Mouse (Mus musculus): ENCODE measurements around the gene Hsd17b14.

The Hsd17b14 gene

DNA sequence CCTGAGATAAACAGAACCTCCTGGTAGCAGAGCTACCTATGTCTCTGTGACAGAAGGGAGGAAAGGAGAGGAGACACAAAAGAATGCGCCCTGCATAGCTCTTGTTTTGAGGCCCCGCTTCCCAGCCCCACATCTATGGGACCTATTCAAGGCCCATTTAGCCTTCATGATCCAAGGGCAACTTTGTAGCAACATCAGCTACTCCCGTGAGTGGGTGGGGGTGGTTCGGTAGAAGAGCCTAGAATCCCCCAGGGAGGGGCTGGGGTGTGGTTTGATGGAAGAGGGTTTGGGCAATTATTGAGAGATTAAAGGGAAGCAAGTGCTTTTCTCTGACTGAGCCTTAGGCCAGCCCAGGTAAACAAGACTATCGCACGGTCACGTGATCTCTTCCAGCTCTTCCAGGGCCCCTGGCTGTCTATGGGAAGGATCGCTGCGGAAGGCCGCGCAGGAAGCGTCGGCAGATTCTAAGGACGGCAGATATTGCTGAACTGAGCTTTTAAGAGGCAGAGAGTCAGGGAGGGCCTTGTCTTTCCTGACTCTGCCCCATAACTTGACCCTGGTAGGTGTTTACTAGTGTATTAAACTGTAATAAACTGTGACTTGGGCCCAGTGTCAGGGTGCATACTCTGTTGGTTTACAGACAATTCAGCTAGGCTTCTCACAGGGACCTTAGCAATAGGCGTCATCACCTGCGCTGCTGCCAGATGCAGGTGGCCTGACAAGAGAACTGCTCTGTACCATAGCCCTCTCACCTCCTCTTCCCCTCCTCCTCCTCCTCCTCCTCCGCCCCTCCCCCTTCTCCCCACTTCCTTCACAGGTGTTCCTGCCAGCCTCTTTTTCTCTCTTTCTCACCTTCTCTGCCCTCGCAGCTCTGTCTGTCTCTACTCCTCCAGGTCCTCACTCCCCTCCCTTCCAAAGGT is 44.5 kb downstream of the Hsd17b14 start:
- no peak for DNase-seq (ENCODE audit: low spot score in 2 of 2)

DNA sequence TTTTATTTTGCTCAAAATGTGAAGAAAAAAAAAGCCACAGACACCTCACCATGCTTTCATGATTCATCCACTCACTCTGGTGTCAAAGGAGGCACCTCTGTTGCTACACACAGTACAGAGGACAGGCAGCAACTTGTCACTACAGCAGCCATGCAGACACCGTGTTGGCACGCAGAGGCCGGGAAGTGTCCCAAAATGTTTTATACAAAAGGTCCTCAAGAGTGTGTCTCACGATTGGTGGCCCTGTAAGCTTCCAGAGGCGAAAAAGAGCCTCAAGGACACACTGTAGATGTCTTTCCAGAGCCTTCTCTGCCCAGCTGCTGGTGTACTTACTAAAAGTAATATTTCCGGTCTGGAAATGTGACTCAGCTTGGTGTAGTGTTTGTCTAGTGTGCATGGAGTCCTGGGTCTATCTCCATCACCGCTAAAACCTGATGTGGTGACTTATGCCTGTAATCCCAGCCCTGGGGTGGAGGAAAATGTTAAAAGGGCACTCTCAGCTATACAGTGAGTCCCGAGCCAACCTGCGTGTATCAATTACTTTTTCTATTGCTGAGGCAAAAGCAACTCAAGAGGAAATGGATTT is 51.1 kb downstream of the Hsd17b14 start:
- no peak for DNase-seq (ENCODE audit: low spot score in 2 of 2)

DNA sequence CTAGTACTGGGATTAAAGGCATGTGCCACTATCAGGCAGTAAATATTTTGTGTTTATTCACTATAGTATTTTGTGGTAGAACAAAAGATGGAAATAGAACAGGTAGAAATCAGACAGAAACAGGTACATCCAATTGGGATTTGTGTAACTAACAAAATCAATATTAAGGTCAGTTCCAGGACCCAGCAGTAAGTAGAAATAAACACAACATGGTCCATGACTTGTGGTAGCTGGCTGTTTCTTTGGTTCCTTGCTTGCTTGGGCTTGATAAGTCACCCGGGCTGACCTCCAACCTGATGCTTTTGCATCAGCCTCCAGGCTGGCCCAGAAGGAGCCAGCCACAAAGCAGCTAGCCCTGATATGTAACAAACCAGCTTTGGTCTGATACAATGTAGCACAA is 54.8 kb downstream of the Hsd17b14 start:
- DNase-seq (ENCODE audit: low spot score in 2 of 2) = no peak

DNA sequence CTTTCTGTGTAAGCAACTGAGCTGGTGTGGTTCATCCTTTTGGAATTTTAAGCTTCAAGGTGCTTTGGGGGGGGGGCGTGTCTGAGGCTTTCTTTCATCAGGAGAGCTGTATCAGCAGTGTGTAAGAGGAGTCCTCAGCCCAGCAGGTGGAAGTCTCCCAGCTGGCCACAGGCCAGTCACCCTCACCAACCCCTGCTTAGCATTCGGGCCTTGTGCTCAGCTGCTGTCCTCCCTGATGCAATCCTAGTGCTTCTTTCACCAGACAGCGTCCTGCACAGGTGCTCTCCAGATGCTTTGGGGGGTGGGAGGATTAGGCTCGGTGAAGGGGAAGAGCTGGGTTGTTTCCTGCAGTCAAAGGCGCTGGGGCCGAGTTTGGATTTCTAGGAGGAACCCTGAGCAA is 61.6 kb downstream of the Hsd17b14 start:
- no peak for DNase-seq (ENCODE audit: low spot score in 2 of 2)

DNA sequence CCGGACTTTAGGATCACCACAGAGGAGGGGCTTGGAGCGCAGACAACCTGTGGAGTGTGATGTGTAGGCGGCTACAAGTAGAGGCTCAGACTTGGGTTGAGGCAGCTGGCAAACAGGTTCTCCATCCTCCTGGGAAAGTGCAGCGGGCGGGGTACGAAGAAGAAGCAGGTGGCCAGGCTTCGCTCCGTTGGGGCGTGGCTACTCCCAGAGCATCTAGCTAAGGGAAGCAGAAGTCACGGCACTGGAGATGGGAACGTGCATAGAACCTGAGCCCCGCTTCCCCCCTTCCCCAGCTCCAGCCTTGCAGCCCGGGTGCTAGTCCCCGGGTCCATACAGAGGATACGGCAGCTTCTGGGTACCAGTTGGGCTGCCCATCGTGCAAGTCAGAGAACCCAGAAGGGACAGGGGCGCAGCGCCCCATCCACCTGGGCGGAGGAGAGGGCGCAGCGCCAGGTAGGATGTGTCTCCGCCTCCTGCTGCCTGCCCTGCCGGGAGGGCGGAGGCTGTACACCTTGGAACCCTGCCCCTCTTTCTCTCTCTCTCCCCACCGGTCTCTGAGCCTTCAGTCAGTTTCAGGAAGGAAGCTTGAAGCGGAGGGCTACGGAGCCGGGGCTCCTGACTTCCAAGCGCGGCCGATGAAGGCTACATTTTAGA is 62.5 kb downstream of the Hsd17b14 start, which contains the start of gene Fut1:
Gene Fut1 (plus strand): TSS at position 248 of the 654 bp plus-strand sequence.
- DNase-seq (ENCODE audit: low spot score in 2 of 2) = no peak

Data from spleen, postnatal 4 days (tissue).